Mouse (Mus musculus): ENCODE measurements around the gene Hacd4.

DNA sequence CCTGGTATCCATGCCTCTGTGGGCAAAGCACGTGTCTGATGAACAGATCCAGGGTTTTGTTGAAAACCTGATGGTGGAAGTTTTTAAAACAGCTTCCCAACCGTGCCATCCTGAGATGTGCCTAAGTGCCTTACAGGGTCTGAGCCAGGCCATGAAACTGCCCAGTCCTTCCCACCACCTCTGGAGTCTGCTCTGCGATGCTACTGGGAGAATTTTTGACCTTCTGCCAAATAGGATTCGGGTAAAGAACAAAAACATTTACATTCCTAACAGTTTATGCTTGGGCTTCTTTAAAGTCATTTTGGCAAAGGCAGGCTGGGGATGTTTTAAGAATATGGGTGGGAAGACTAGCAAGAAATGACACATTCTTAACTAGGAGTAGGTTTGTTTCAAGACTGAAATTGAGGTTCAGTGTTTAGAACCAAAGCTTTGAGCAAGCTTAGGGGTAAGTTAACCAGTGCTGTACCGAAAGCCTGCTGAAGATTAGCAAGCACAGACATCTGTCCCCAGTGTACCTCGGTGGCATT is 41.7 kb downstream of the Hacd4 start:
- TF ChIP-seq CTCF (IDR thresholded peaks at IDR 0.05; ENCODE audit: extremely low read depth, insufficient read depth, low read length) (no peak), POLR2A (IDR thresholded peaks at IDR 0.05; ENCODE audit: extremely low read depth, insufficient read depth, low read length) (no peak)

All from cortical plate, adult 2 months (tissue).